ENCODE assay signal across 9 mouse cellular contexts in genomic region chr16:35541661-35542420, GRCm38 (mm10). TPM values are rescaled to one million over a fixed set of nuclear protein-coding genes. Genes with fewer than 3 reads are reported as not detected.
A peak's percentile ranks its signal among the peaks of the same experiment; 100 is the strongest.
DNase-seq lines count a peak whose midpoint lies in the region; ATAC-seq lines count a peak whose summit lies in the region.
"Had no signal": no experiment of that assay in that cellular context is flagged by ENCODE, and none has a peak within 500 bp of the region (broad histone marks: within the 10 kb centered on the region; RNA-seq: fewer than 3 reads in every experiment).

No protein-coding gene starts in this region.

- no peaks in the 10 kb centered on the region for H3K9me3 ChIP-seq in heart, embryonic 16.5 days (replicated peaks; ENCODE audit: control insufficient read depth, low read length)
- no peaks in the 10 kb centered on the region for H3K9me3 ChIP-seq in limb, embryonic 10.5 days (replicated peaks)
- no peaks in the 10 kb centered on the region for H3K9me3 ChIP-seq in neural tube, embryonic 13.5 days

- peak; percentile 7 to 8 for DNase-seq in frontal cortex, postnatal 25 days (ENCODE audit: low spot score in 2 of 2)
- DNase-seq in right cerebral cortex, postnatal 14 days, result peak; percentile 29
- DNase-seq in right cerebral cortex, adult 18-20 months, result no peak
- peak; percentile 71 for DNase-seq in limb, embryonic 10.5 days (ENCODE audit: low spot score)
- DNase-seq in urinary bladder, postnatal 4 days (ENCODE audit: low spot score in 2 of 2), result no peak

- peak overlapping the region; percentile 65 for H3K4me3 ChIP-seq in heart, embryonic 16.5 days (ENCODE audit: low read length)
- peak overlapping the region; percentile 62 for H3K4me3 ChIP-seq in limb, embryonic 10.5 days
- H3K4me3 ChIP-seq in neural tube, embryonic 13.5 days, result peak overlapping the region; percentile 65
- H3K4me3 ChIP-seq: erythroblast, embryonic 14.5 days had no signal

- peaks cover 56% of the 10 kb centered on the region for H3K27me3 ChIP-seq in heart, embryonic 16.5 days (ENCODE audit: control insufficient read depth, insufficient read depth, low read length)
- peaks cover 96% of the 10 kb centered on the region for H3K27me3 ChIP-seq in limb, embryonic 10.5 days (ENCODE audit: low read depth, poor library complexity, severe bottlenecking)
- H3K27me3 ChIP-seq in neural tube, embryonic 13.5 days, result peaks cover 20% of the 10 kb centered on the region

- H3K36me3 ChIP-seq in heart, embryonic 16.5 days (ENCODE audit: control insufficient read depth, insufficient read depth), result no peaks in the 10 kb centered on the region
- no peaks in the 10 kb centered on the region for H3K36me3 ChIP-seq in limb, embryonic 10.5 days
- no peaks in the 10 kb centered on the region for H3K36me3 ChIP-seq in neural tube, embryonic 13.5 days

- peak overlapping the region; percentile 94 for H3K4me2 ChIP-seq in heart, embryonic 16.5 days (ENCODE audit: low read depth, low read length)
- peak overlapping the region; percentile 89 for H3K4me2 ChIP-seq in neural tube, embryonic 13.5 days

- no peak overlapping the region for H3K27ac ChIP-seq in heart, embryonic 16.5 days (ENCODE audit: low read length)
- peak overlapping the region; percentile 63 for H3K27ac ChIP-seq in limb, embryonic 10.5 days
- peak overlapping the region; percentile 85 for H3K27ac ChIP-seq in neural tube, embryonic 13.5 days (replicated peaks)

- ATAC-seq in frontal cortex, adult (ENCODE audit: low TSS enrichment), result no peak
- ATAC-seq in heart, embryonic 16.5 days (replicated peaks; ENCODE audit: extremely low read depth, insufficient read depth, low FRiP score), result 0 out of 2 replicates have a peak, but pooled peaks have one; percentile 24
- ATAC-seq in neural tube, embryonic 13.5 days (ENCODE audit: low read depth), result peak; percentile 62

- under 1% methylated on average over 53 of the region's 54 CpGs for WGBS in heart, embryonic 16.5 days
- under 1% methylated on average over 54 of the region's 54 CpGs for WGBS in limb, embryonic 10.5 days
- WGBS in neural tube, embryonic 13.5 days, result under 1% methylated on average over 52 of the region's 54 CpGs

- peak overlapping the region; percentile 61 for H3K9ac ChIP-seq in heart, embryonic 16.5 days (ENCODE audit: low read length)
- H3K9ac ChIP-seq in neural tube, embryonic 13.5 days, result peak overlapping the region; percentile 87

- peaks cover 14% of the 10 kb centered on the region; the same call in 1 of the 2 replicates for H3K4me1 ChIP-seq in heart, embryonic 16.5 days (ENCODE audit: control insufficient read depth, insufficient read depth, low read length)
- peaks cover 25% of the 10 kb centered on the region for H3K4me1 ChIP-seq in limb, embryonic 10.5 days
- H3K4me1 ChIP-seq in neural tube, embryonic 13.5 days (replicated peaks), result peaks cover 45% of the 10 kb centered on the region

RNA-seq across cellular contexts. Expression of gene Sema5b, which starts 0.9 kb away (rescaled TPM):
- 1.2 and 3.1 TPM in 2 replicates for polyA plus RNA-seq in heart, embryonic 16.5 days (2015; fragmentation: Nextera tagmentation; extraction: Ambion mirVana)
- 2.0 and 3.4 TPM in 2 replicates for polyA plus RNA-seq in limb, embryonic 10.5 days (2016; fragmentation: Nextera tagmentation; extraction: Ambion mirVana)
- polyA plus RNA-seq in neural tube, embryonic 13.5 days (2015; fragmentation: Nextera tagmentation; extraction: Ambion mirVana), result 24.0 and 27.4 TPM in 2 replicates

RNA-seq across cellular contexts. Expression of gene Pdia5, which starts 51.2 kb away (rescaled TPM):
- 26.6 and 26.9 TPM in 2 replicates for polyA plus RNA-seq in heart, embryonic 16.5 days (2015; fragmentation: Nextera tagmentation; extraction: Ambion mirVana)
- 21.2 and 24.2 TPM in 2 replicates for polyA plus RNA-seq in limb, embryonic 10.5 days (2016; fragmentation: Nextera tagmentation; extraction: Ambion mirVana)
- 20.3 and 22.7 TPM in 2 replicates for polyA plus RNA-seq in neural tube, embryonic 13.5 days (2015; fragmentation: Nextera tagmentation; extraction: Ambion mirVana)

Comparison
In these comparisons a context has a peak if more than half of its experiments do, and no peak if none do; other contexts are left out.
1. DNase-seq: peak in frontal cortex, postnatal 25 days (2 of 2), right cerebral cortex, postnatal 14 days (single experiment) and limb, embryonic 10.5 days (single experiment); none in right cerebral cortex, adult 18-20 months (single experiment) and urinary bladder, postnatal 4 days (0 of 2).
2. Peak in every context shown above with its lines, with median percentiles within 50 percentile points of each other: H3K4me3 ChIP-seq.